Comparison of ENCODE assay signal across 15 mouse cellular contexts in genomic region chr5:64459807-64460206, GRCm38 (mm10).
"Had no signal": no experiment of that assay in that cellular context is flagged by ENCODE, and none has a peak within 500 bp of the region (broad histone marks: within the 10 kb centered on the region; RNA-seq: fewer than 3 reads in every experiment).

No protein-coding gene starts in this region.

- H3K9me3 ChIP-seq: neural tube, embryonic 15.5 days; stomach, embryonic 15.5 days had no signal

- H3K4me2 ChIP-seq: neural tube, embryonic 15.5 days; stomach, embryonic 15.5 days had no signal

- H3K4me3 ChIP-seq: neural tube, embryonic 15.5 days; stomach, embryonic 15.5 days had no signal

- H3K4me1 ChIP-seq: neural tube, embryonic 15.5 days; stomach, embryonic 15.5 days had no signal

- H3K9ac ChIP-seq: neural tube, embryonic 15.5 days; stomach, embryonic 15.5 days had no signal

- H3K27me3 ChIP-seq: neural tube, embryonic 15.5 days; stomach, embryonic 15.5 days had no signal

- H3K36me3 ChIP-seq: neural tube, embryonic 15.5 days; stomach, embryonic 15.5 days had no signal

- DNase-seq: retina, postnatal 1 day; right cerebral cortex, adult 18-20 months; right cerebral cortex, postnatal 14 days; right cerebral cortex, postnatal 25 days; right cerebral cortex, postnatal 4 days; spleen, adult 18-20 months; thymus, adult 18-20 months; thymus, adult 2 months; thymus, postnatal 14 days; thymus, postnatal 25 days; thymus, postnatal 36 days; thymus, postnatal 4 days had no signal

- H3K27ac ChIP-seq: neural tube, embryonic 15.5 days; stomach, embryonic 15.5 days; stomach, postnatal 0 days had no signal
